Mouse (Mus musculus) CD4-positive, CD25-positive, alpha-beta regulatory T cell, adult 4 months (primary cell): ENCODE measurements around the gene Gm11563. TPM values are rescaled to one million over a fixed set of nuclear protein-coding genes. Genes with fewer than 3 reads are reported as not detected.
"Not testable (repeated sequence)": the region's sequence is repeated elsewhere in the genome, so short reads cannot be mapped to it uniquely, and the experiment has no call there.

Experiments
- ATAC-seq: one replicate; pipeline ENCODE4 v1.8.0; 2017
- polyA plus RNA-seq, 2 experiments: library from polyadenylated mRNA; unstranded; fragments of 100-300 nt; shearing (Covaris generic); gene quantifications; one replicate each; pipeline ENCODE4 v1.2.1; 2017

The Gm11563 gene
- polyA plus RNA-seq = not detected

- not testable (repeated sequence) for ATAC-seq
Observed at GRCm38 (mm10) chr11:99658467-99659010, at the start of gene Gm11563. TSS of gene Gm11563 (minus strand) at chr11:99658960.

GRCm38 (mm10) chr11:99690463-99690862 lies 31.7 kb upstream of the Gm11563 start, which contains the start of gene Gm14190:
TSS of gene Gm14190 (minus strand) at chr11:99690740.
- ATAC-seq = no peak

GRCm38 (mm10) chr11:99685235-99685634 lies 26.5 kb upstream of the Gm11563 start:
- ATAC-seq = not testable (repeated sequence)

GRCm38 (mm10) chr11:99683481-99683880 lies 24.7 kb upstream of the Gm11563 start:
- no peak for ATAC-seq

- no peak for ATAC-seq
Observed at GRCm38 (mm10) chr11:99665860-99666259, 7.1 kb upstream of the Gm11563 start, which contains the start of gene Krtap4-6. TSS of gene Krtap4-6 (minus strand) at chr11:99665960.

GRCm38 (mm10) chr11:99662802-99663201 lies 4.0 kb upstream of the Gm11563 start:
- ATAC-seq = no peak

GRCm38 (mm10) chr11:99659256-99659655 lies 496 bp upstream of the Gm11563 start:
- ATAC-seq = no peak

- no peak for ATAC-seq
Observed at GRCm38 (mm10) chr11:99657051-99657450, 1.7 kb downstream of the Gm11563 start.

GRCm38 (mm10) chr11:99650136-99650535 lies 8.6 kb downstream of the Gm11563 start, which contains the start of gene Gm11555:
TSS of gene Gm11555 (minus strand) at chr11:99650236.
- no peak for ATAC-seq

- no peak for ATAC-seq
Observed at GRCm38 (mm10) chr11:99646444-99646843, 12.3 kb downstream of the Gm11563 start.

GRCm38 (mm10) chr11:99644351-99644750 lies 14.4 kb downstream of the Gm11563 start:
- no peak for ATAC-seq

GRCm38 (mm10) chr11:99643635-99644139 lies 15.1 kb downstream of the Gm11563 start, which contains the start of gene Krtap4-7:
TSS of gene Krtap4-7 (minus strand) at chr11:99644089.
- not testable (repeated sequence) for ATAC-seq

- ATAC-seq = no peak
Observed at GRCm38 (mm10) chr11:99640926-99641325, 17.8 kb downstream of the Gm11563 start.

- ATAC-seq = no peak
Observed at GRCm38 (mm10) chr11:99637086-99637485, 21.7 kb downstream of the Gm11563 start.

GRCm38 (mm10) chr11:99634653-99635134 lies 24.1 kb downstream of the Gm11563 start, which contains the start of gene Krtap4-2:
TSS of gene Krtap4-2 (minus strand) at chr11:99635084.
- ATAC-seq = no peak

- ATAC-seq = no peak
Observed at GRCm38 (mm10) chr11:99633293-99633692, 25.5 kb downstream of the Gm11563 start.

- no peak for ATAC-seq
Observed at GRCm38 (mm10) chr11:99630890-99631289, 27.9 kb downstream of the Gm11563 start.

GRCm38 (mm10) chr11:99628138-99628537 lies 30.6 kb downstream of the Gm11563 start, which contains the start of gene Krtap4-1:
TSS of gene Krtap4-1 (minus strand) at chr11:99628238.
- no peak for ATAC-seq

GRCm38 (mm10) chr11:99620335-99620734 lies 38.4 kb downstream of the Gm11563 start, which contains the start of gene Gm11562:
TSS of gene Gm11562 (minus strand) at chr11:99620435.
- no peak for ATAC-seq

- ATAC-seq = no peak
Observed at GRCm38 (mm10) chr11:99614796-99615363, 43.9 kb downstream of the Gm11563 start, which contains the start of gene Krtap2-4. TSS of gene Krtap2-4 (minus strand) at chr11:99614846.

GRCm38 (mm10) chr11:99610089-99610488 lies 48.7 kb downstream of the Gm11563 start, which contains the start of gene Gm11937:
TSS of gene Gm11937 (minus strand) at chr11:99610189.
- not testable (repeated sequence) for ATAC-seq

- no peak for ATAC-seq
Observed at GRCm38 (mm10) chr11:99609126-99609525, 49.6 kb downstream of the Gm11563 start.
